Comparison of ENCODE assay signal across 8 mouse cellular contexts in the genomic region with DNA sequence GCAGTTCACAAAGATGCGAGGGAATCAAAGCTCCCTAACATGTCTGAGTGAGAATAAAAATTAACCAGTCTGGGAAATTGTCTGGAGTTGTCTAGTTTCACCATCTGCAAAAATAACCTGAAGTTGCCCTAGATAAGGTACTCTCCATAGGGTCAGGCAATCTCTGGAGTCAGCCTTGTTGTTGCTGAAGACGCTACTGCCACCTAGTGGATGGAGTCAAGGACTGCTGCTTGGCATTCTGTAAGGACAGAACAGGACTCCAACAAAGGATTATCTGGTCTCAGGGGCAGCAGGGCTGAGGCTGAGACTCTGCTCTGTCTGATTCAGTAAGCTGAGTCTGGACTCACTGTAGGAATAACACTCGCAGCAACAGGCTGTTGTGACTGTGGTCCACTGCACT. TPM values are rescaled to one million over a fixed set of nuclear protein-coding genes. Genes with fewer than 3 reads are reported as not detected.
DNase-seq lines count a peak whose midpoint lies in the region; ATAC-seq and TF ChIP-seq lines count a peak whose summit lies in the region.

No protein-coding gene starts in this region.

- no peaks in the 10 kb centered on the region for H3K27me3 ChIP-seq in ES-Bruce4 (ENCODE audit: control insufficient read depth, insufficient read depth, low read length, poor library complexity, severe bottlenecking)
- H3K27me3 ChIP-seq in heart, embryonic 11.5 days (ENCODE audit: control insufficient read depth, insufficient read depth, low read length), result no peaks in the 10 kb centered on the region
- H3K27me3 ChIP-seq in liver, embryonic 13.5 days, result no peaks in the 10 kb centered on the region
- no peaks in the 10 kb centered on the region for H3K27me3 ChIP-seq in neural tube, embryonic 11.5 days (ENCODE audit: control insufficient read depth, insufficient read depth, low read length)

- H3K4me1 ChIP-seq in ES-Bruce4 (ENCODE audit: control insufficient read depth, insufficient read depth, low read length), result no peaks in the 10 kb centered on the region
- H3K4me1 ChIP-seq in heart, embryonic 11.5 days (ENCODE audit: control insufficient read depth, insufficient read depth, low read length), result peaks cover 45% of the 10 kb centered on the region
- peaks cover 13% of the 10 kb centered on the region for H3K4me1 ChIP-seq in liver, embryonic 13.5 days (replicated peaks)
- H3K4me1 ChIP-seq in neural tube, embryonic 11.5 days (ENCODE audit: control insufficient read depth, insufficient read depth, low read length), result peaks cover 21% of the 10 kb centered on the region

- peak overlapping the region; percentile 46 for H3K4me2 ChIP-seq in heart, embryonic 11.5 days
- 0 out of 2 replicates have a peak overlapping the region, but pooled peaks have one; percentile 3 for H3K4me2 ChIP-seq in liver, embryonic 13.5 days
- H3K4me2 ChIP-seq in neural tube, embryonic 11.5 days (ENCODE audit: low read depth), result no peak overlapping the region

- DNase-seq in adrenal gland, adult 8-10 months, result peak; percentile 32
- DNase-seq in embryo, embryonic 9.5 days (ENCODE audit: extremely low spot score), result peak; percentile 84
- peak; percentile 72 for DNase-seq in kidney, adult 9 months
- DNase-seq in liver, embryonic 13.5 days, result peak; percentile 46
- DNase-seq in neural tube, embryonic 11.5 days (ENCODE audit: low spot score), result peak; percentile 81
- DNase-seq in thymus, postnatal 4 days, result peak; percentile 54

- WGBS in heart, embryonic 11.5 days (ENCODE audit: insufficient replicate concordance), result 9% methylated on average over 3 of the region's 3 CpGs
- WGBS in liver, embryonic 13.5 days (ENCODE audit: insufficient replicate concordance), result 23% methylated on average over 3 of the region's 3 CpGs
- WGBS in neural tube, embryonic 11.5 days, result 28% methylated on average over 3 of the region's 3 CpGs

- peak; percentile 91 for TF ChIP-seq CTCF in ES-Bruce4 (IDR thresholded peaks at IDR 0.05; ENCODE audit: low read depth, low read length)

- no peak overlapping the region for H3K27ac ChIP-seq in ES-Bruce4 (ENCODE audit: insufficient read depth, low read length)
- H3K27ac ChIP-seq in heart, embryonic 11.5 days (ENCODE audit: low read depth, low read length), result peak overlapping the region; percentile 95
- 0 out of 2 replicates have a peak overlapping the region, but pooled peaks have one; percentile 41 for H3K27ac ChIP-seq in liver, embryonic 13.5 days
- H3K27ac ChIP-seq in neural tube, embryonic 11.5 days (ENCODE audit: low read depth, low read length), result no peak overlapping the region

- H3K36me3 ChIP-seq in ES-Bruce4 (ENCODE audit: control insufficient read depth, insufficient read depth, low read length, poor library complexity, severe bottlenecking), result no peaks in the 10 kb centered on the region
- no peaks in the 10 kb centered on the region for H3K36me3 ChIP-seq in heart, embryonic 11.5 days (ENCODE audit: control insufficient read depth, insufficient read depth, low read length)
- no peaks in the 10 kb centered on the region for H3K36me3 ChIP-seq in liver, embryonic 13.5 days
- H3K36me3 ChIP-seq in neural tube, embryonic 11.5 days (ENCODE audit: control insufficient read depth, insufficient read depth, low read length), result no peaks in the 10 kb centered on the region

- no peaks in the 10 kb centered on the region for H3K9me3 ChIP-seq in ES-Bruce4 (replicated peaks; ENCODE audit: control insufficient read depth, insufficient read depth, low read length, poor library complexity, severe bottlenecking)
- H3K9me3 ChIP-seq in heart, embryonic 11.5 days (replicated peaks; ENCODE audit: control insufficient read depth, low read length), result no peaks in the 10 kb centered on the region
- no peaks in the 10 kb centered on the region for H3K9me3 ChIP-seq in liver, embryonic 13.5 days (replicated peaks)
- H3K9me3 ChIP-seq in neural tube, embryonic 11.5 days (ENCODE audit: control insufficient read depth, low read length), result no peaks in the 10 kb centered on the region

- TF ChIP-seq POLR2A in ES-Bruce4 (IDR thresholded peaks at IDR 0.05; ENCODE audit: insufficient read depth, low read length), result no peak

- H3K9ac ChIP-seq in ES-Bruce4 (ENCODE audit: low read depth, poor library complexity, severe bottlenecking), result no peak overlapping the region
- peak overlapping the region; percentile 0; the same call in 1 of the 2 replicates for H3K9ac ChIP-seq in heart, embryonic 11.5 days (ENCODE audit: low read depth, low read length)
- H3K9ac ChIP-seq in liver, embryonic 13.5 days, result no peak overlapping the region
- no peak overlapping the region for H3K9ac ChIP-seq in neural tube, embryonic 11.5 days (ENCODE audit: low read length)

- TF ChIP-seq EP300 in ES-Bruce4 (IDR thresholded peaks at IDR 0.05; ENCODE audit: insufficient read depth, low read depth, low read length), result no peak

- ATAC-seq in heart, embryonic 11.5 days (replicated peaks; ENCODE audit: insufficient number of reproducible peaks, low FRiP score, low TSS enrichment), result peak; percentile 58
- peak; percentile 71 for ATAC-seq in liver, embryonic 13.5 days (ENCODE audit: low read depth)
- peak; percentile 46 for ATAC-seq in neural tube, embryonic 11.5 days (ENCODE audit: insufficient read depth, low FRiP score, low TSS enrichment)

- H3K4me3 ChIP-seq in ES-Bruce4 (ENCODE audit: low read depth, low read length), result no peak overlapping the region
- H3K4me3 ChIP-seq in heart, embryonic 11.5 days (ENCODE audit: low read depth, low read length), result no peak overlapping the region
- no peak overlapping the region for H3K4me3 ChIP-seq in liver, embryonic 13.5 days (replicated peaks)
- H3K4me3 ChIP-seq in neural tube, embryonic 11.5 days (ENCODE audit: low read depth, low read length), result no peak overlapping the region

RNA-seq across cellular contexts. Expression of a gene that starts 20.0 kb away (rescaled TPM):
- not detected in 2 replicates for polyA plus RNA-seq in ES-Bruce4 (2011; ENCODE audit: insufficient read depth, insufficient read length, low read depth, missing spikeins)
- total RNA-seq in adrenal gland, adult 8-10 months (2022), result not detected
- polyA plus RNA-seq in heart, embryonic 11.5 days (2014; fragmentation: Nextera tagmentation; extraction: Ambion mirVana), result not detected in 2 replicates
- 0.03 and 0.05 TPM in 2 replicates for polyA plus RNA-seq in liver, embryonic 13.5 days (2015; fragmentation: Nextera tagmentation; extraction: Ambion mirVana)
- 0.50 and 0.54 TPM in 2 replicates for polyA plus RNA-seq in neural tube, embryonic 11.5 days (2014; fragmentation: Nextera tagmentation; extraction: Ambion mirVana)

RNA-seq across cellular contexts. Expression of a gene that starts 49.0 kb away (rescaled TPM):
- polyA plus RNA-seq in ES-Bruce4 (2011; ENCODE audit: insufficient read depth, insufficient read length, low read depth, missing spikeins), result 3.6 and 4.1 TPM in 2 replicates
- under 1 TPM in 1 of 4 experiments, not detected in 3; 0.08 TPM for total RNA-seq in adrenal gland, adult 8-10 months (2022)
- 12.2 and 18.2 TPM in 2 replicates for polyA plus RNA-seq in heart, embryonic 11.5 days (2014; fragmentation: Nextera tagmentation; extraction: Ambion mirVana)
- 0.06 and 0.08 TPM in 2 replicates for polyA plus RNA-seq in liver, embryonic 13.5 days (2015; fragmentation: Nextera tagmentation; extraction: Ambion mirVana)
- polyA plus RNA-seq in neural tube, embryonic 11.5 days (2014; fragmentation: Nextera tagmentation; extraction: Ambion mirVana), result 0.64 and 0.69 TPM in 2 replicates

Comparison
In these comparisons a context has a peak if more than half of its experiments do, and no peak if none do; other contexts are left out.
1. H3K27ac ChIP-seq: peak in heart, embryonic 11.5 days (single experiment) and liver, embryonic 13.5 days (single experiment); none in ES-Bruce4 (single experiment) and neural tube, embryonic 11.5 days (single experiment).
2. DNase-seq: peak in every context shown above with its lines; median percentile 84 in embryo, embryonic 9.5 days; 81 in neural tube, embryonic 11.5 days; 72 in kidney, adult 9 months; 54 in thymus, postnatal 4 days; 46 in liver, embryonic 13.5 days; 32 in adrenal gland, adult 8-10 months.
3. Peak in every context shown above with its lines, with median percentiles within 50 percentile points of each other: ATAC-seq.